Mouse (Mus musculus) lung, postnatal 4 days (tissue): ENCODE results near the gene Ms4a4d.
"Not testable (repeated sequence)": the region's sequence is repeated elsewhere in the genome, so short reads cannot be mapped to it uniquely, and the experiment has no call there.

Source experiments
- DNase-seq, 2 experiments: peaks; one replicate each; pipeline ENCODE4 v3.0.0; 2021

Ms4a4d gene

GRCm38 (mm10) chr19:11536593-11536992 is at the start of gene Ms4a4d:
Gene Ms4a4d (plus strand): TSS chr19:11536801.
- DNase-seq: peak in 1 of 2 experiments; percentile 37

DNA sequence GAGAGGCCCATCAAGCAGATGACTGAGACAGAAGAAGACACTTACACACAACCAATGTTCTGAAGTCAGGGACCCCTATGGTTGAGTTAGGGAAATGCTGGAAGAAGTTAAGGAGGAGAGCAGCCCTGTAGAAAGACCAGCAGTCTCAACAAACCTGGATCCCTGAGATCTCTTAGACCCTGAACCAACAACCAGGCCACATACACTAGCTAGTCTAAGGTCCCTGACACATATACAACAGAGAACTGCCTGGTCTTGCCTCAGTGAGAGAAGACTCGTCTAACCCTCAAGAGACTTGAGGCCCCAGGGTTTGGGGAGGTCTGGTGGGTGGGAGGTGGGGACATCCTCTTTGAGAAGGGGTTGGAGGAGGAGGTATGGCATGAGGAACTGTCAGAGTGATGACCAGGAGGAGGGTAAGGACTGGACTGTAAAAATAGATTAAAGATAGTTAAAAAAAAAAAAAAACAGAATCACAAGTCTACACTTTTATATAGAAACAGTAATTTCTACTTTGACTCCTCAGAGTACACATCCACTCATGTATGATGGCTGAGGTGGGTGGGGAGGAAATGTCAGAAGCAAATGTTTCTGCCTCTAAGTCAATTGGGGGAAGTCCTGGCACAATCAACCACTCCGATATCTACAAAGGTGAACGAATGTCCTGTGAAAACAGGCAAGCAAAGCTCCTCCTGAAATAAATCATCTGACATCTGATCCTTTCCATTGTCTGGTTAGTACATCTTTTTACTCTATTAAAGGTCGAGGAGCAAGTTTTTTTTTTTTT is 45.0 kb upstream of the Ms4a4d start:
- no peak for DNase-seq

DNA sequence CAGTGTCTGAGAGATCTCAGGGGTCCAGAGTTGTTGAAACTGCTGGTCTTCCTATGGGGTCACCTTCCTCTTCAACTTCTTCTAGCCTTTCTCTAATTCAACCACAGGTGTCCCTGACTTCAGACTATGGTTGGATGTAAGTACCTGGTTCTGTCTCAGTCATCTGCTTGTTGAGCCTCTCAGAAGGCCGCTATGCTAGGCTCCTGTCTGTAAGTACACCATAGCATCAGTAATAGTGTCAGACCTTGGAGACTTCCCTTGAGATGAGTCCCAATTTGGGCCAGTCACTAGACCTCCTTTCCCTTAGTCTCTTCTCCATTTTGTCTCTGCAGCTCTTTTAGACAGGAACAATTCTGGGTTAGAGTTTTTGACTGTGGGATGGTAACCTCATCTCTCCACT is 43.9 kb upstream of the Ms4a4d start:
- DNase-seq: no peak

- no peak for DNase-seq
These were observed 42.1 kb upstream of the Ms4a4d start for GRCm38 (mm10) chr19:11494519-11494918.

GRCm38 (mm10) chr19:11496361-11496760 is 40.2 kb upstream of the Ms4a4d start:
- no peak for DNase-seq

GRCm38 (mm10) chr19:11497300-11497699 is 39.3 kb upstream of the Ms4a4d start:
- not testable (repeated sequence) for DNase-seq

DNA sequence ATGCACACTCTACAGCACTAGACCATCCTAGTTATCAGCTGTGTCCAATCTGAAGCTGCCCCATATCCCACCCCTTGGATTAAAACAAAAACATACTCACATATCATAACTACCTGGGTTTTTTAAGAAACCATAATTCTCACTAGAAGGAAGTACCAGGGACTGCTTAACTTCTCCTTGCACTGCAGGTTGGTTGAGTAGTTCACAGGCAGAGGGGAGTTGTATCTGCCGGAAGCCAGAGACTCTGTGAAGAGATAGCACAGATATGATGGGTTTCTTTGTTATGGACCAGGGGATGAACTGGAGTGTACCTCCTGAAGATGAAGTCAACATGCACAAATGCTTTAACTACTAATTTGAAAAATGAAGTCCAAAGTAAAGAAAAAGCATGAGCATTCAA is 35.8 kb upstream of the Ms4a4d start:
- DNase-seq: no peak

DNA sequence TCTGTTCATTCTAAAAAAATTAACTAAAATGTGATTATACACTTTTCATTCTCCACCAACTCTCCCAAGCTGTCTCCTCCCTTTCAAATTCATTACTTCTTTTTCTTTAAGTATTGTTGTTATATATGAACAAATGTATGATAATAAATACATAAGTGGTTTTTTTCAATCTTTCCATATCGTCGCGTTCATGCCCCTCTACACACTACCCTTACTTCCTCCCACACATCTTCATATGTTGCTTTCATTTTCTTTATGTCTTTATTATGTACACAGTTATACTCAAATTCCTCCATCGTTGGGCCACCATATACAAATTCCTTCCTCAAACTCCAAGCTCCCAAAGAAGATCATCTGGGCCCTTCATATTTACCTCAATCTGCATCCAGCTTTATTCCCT is 35.3 kb upstream of the Ms4a4d start:
- no peak for DNase-seq

DNA sequence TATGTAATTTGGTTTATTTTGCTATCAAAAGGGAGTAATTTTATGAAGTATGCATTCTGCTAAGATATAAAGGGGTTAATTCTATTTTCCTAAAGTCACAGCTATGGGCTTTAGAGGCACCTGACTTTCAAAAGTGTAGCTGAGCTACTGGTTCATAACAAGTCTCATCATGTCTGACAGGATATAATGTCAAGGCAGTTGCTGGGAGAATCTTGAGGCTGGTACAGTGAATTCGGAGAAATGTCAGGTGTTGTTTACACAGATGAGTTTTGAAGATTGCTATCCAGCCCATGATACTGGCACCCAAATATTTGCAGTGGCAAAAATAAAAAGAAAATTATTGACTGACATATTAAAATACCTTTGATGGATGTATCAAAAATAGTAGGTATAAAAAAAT is 31.7 kb upstream of the Ms4a4d start:
- DNase-seq: no peak

GRCm38 (mm10) chr19:11513458-11513857 is 23.1 kb upstream of the Ms4a4d start:
- DNase-seq: no peak

- no peak for DNase-seq
These were observed 20.4 kb upstream of the Ms4a4d start, which contains the start of gene Ms4a6b for GRCm38 (mm10) chr19:11516246-11516645. Gene Ms4a6b (plus strand): TSS chr19:11516512.

DNA sequence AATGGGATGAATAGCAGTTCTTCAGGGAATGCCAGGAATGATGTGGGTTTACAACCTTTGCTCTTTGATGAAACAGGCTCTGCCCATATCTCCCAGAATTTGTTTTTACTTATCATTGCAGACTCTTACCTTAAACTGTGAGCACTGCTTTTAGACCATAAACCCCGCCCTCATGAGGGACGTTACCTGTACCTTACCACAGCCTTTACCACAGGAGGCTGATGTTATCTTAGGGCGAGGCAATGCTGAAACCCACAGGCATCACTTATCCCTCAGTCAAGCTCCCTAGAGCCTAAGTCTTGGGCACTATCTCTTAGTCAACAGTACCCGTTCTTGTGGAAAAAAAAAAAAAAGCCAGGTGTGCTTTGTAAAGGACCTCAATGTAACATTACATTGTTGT is 19.8 kb upstream of the Ms4a4d start:
- DNase-seq: no peak

- not testable (repeated sequence) for DNase-seq
These were observed 19.2 kb upstream of the Ms4a4d start for GRCm38 (mm10) chr19:11517373-11517772.

GRCm38 (mm10) chr19:11518356-11518755 is 18.2 kb upstream of the Ms4a4d start:
- DNase-seq: not testable (repeated sequence)

DNA sequence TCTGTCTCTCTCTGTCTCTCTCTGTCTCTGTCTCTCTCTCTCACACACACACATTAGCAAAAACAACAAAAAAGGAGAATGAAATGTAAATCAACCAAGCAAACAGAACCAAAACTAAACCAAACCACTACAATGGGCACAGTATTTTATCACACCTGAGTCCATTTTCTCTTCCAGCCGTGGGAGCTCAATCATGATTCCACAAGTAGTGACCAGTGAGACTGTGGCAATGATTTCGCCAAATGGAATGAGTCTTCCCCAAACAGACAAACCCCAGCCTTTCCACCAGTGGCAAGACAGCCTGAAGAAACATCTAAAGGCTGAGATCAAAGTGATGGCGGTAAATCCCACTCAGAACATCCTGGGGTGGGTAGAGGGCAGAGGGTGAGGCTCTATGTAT is 16.5 kb upstream of the Ms4a4d start:
- DNase-seq: no peak

DNA sequence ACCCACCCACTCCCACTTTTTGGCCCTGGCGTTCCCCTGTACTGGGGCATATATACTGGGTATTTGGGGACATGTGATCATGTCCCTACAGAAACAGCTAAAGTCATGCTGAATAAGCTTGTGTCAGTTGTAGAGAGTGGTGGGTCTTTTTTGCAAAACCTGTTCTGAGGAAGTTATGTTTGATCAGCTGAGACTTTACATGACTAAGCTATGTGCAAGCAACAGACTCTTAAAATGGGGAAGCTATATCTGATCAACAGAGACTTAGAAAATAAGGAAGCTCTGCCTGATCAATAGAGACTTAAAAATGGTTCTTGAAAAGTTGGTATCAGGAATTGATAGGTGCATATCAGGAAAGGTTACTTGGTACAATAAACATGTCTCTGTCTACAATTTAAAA is 3.2 kb upstream of the Ms4a4d start:
- no peak for DNase-seq

- peak in 1 of 2 experiments; percentile 29 for DNase-seq
These were observed 2.6 kb upstream of the Ms4a4d start for GRCm38 (mm10) chr19:11533888-11534445.

DNA sequence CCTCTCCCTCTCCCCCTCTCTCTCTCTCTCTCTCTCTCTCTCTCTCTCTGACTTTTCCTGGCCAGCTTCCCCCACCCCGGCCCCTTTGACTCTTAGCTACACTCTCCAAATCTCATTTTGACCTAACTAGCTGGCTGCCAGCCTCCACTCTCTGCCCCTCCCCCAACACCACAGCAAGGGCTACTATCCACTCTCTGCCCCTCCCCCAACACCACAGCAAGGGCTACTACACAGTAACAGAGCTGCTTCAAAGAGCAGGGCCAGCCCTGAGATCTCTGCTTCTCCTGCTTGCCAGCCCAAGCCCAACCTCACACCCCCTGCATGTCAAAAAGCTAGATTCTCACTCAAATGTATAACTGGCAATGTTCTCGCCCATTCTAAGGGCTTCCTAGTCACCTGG is 735 bp downstream of the Ms4a4d start:
- peak in 1 of 2 experiments; percentile 42 for DNase-seq

- not testable (repeated sequence) for DNase-seq
These were observed 3.7 kb downstream of the Ms4a4d start for GRCm38 (mm10) chr19:11540166-11540821.

DNA sequence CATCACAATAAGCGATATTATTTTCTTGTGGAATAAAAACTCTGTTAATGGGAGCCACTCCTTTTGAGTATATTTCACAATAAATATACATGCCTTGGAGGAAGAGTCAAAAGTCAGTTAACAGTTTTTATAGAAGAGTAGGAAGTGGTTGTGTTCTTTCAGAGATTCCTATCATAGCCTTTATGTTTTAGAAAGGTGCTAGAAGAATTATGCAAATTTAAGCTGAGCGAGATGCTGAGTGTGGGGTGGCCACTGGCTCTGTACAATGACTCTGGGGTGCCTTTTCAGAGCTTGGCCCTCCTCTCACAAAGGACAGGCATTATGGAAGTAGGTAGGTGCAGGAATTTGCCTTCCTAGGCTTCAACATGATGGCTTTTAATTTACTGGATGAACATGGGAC is 7.8 kb downstream of the Ms4a4d start:
- not testable (repeated sequence) for DNase-seq

- DNase-seq: no peak
These were observed 11.3 kb downstream of the Ms4a4d start for GRCm38 (mm10) chr19:11547911-11548310.

- no peak for DNase-seq
These were observed 18.1 kb downstream of the Ms4a4d start for GRCm38 (mm10) chr19:11554726-11555125.

DNA sequence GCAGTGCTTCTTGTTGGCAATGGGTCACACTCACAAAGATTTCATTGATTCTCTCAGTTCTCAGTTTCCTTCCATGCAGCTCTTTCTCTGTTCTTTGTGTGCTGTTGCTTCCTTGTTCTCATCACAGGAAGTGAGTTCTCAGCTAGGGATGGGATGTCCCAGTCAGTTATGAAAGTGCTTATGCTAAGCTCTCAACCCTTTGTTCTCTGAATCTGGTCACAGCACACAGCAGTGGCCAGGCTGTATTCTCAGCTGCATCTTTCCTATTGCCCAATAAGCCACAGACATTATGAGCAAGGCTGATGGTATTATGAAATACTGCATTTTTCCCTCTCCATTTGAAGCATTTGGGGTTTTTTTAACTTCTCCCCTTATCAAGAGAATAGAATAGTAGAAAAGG is 23.0 kb downstream of the Ms4a4d start:
- peak in 1 of 2 experiments; percentile 22 for DNase-seq

- no peak for DNase-seq
These were observed 38.4 kb downstream of the Ms4a4d start for GRCm38 (mm10) chr19:11574965-11575364.
